Mouse (Mus musculus): ENCODE data around the gene Ephb4. TPM values are rescaled to one million over a fixed set of nuclear protein-coding genes. Genes with fewer than 3 reads are reported as not detected.

The Ephb4 gene
- polyA plus RNA-seq, 1 experiment = 0.04 TPM

GRCm38 (mm10) chr5:137340222-137340621 lies 9.7 kb upstream of the Ephb4 start:
- H3K4me3 ChIP-seq (replicated peaks) = no peak overlapping the region
- peaks cover 33% of the 10 kb centered on the region for H3K4me1 ChIP-seq (ENCODE audit: control insufficient read depth)
- no peak for TF ChIP-seq TAL1 (IDR thresholded peaks at IDR 0.05; ENCODE audit: low read length)
- no peak for TF ChIP-seq GATA1 (IDR thresholded peaks at IDR 0.05; ENCODE audit: low read length)
- no peaks in the 10 kb centered on the region for H3K9me3 ChIP-seq (ENCODE audit: control insufficient read depth, low read length)
- H3K27me3 ChIP-seq (ENCODE audit: control insufficient read depth) = peaks cover 19% of the 10 kb centered on the region
- no peaks in the 10 kb centered on the region for H3K36me3 ChIP-seq (ENCODE audit: control insufficient read depth)

- TF ChIP-seq TAL1 (IDR thresholded peaks at IDR 0.05; ENCODE audit: low read length) = no peak
- no peak for TF ChIP-seq GATA1 (IDR thresholded peaks at IDR 0.05; ENCODE audit: low read length)
- no peaks in the 10 kb centered on the region for H3K9me3 ChIP-seq (ENCODE audit: control insufficient read depth, low read length)
- H3K4me3 ChIP-seq (replicated peaks) = no peak overlapping the region
- no peaks in the 10 kb centered on the region for H3K36me3 ChIP-seq (ENCODE audit: control insufficient read depth)
- peaks cover 22% of the 10 kb centered on the region for H3K27me3 ChIP-seq (ENCODE audit: control insufficient read depth)
- H3K4me1 ChIP-seq (ENCODE audit: control insufficient read depth) = peaks cover 25% of the 10 kb centered on the region
Observed at GRCm38 (mm10) chr5:137342407-137343012, 7.4 kb upstream of the Ephb4 start.

- Histone ChIP-seq H3K36me3 (ENCODE audit: control insufficient read depth) (no peaks in the 10 kb centered on the region), H3K9me3 (ENCODE audit: control insufficient read depth, low read length) (no peaks in the 10 kb centered on the region), H3K4me3 (replicated peaks) (no peak overlapping the region), H3K4me1 (ENCODE audit: control insufficient read depth) (peaks cover 17% of the 10 kb centered on the region), H3K27me3 (ENCODE audit: control insufficient read depth) (peaks cover 31% of the 10 kb centered on the region)
- TF ChIP-seq TAL1 (IDR thresholded peaks at IDR 0.05; ENCODE audit: low read length) = no peak
- TF ChIP-seq GATA1 (IDR thresholded peaks at IDR 0.05; ENCODE audit: low read length) = no peak
Observed at GRCm38 (mm10) chr5:137343412-137343811, 6.5 kb upstream of the Ephb4 start.

GRCm38 (mm10) chr5:137343869-137344268 lies 6.0 kb upstream of the Ephb4 start:
- no peak overlapping the region for H3K4me3 ChIP-seq (replicated peaks)
- H3K9me3 ChIP-seq (ENCODE audit: control insufficient read depth, low read length) = no peaks in the 10 kb centered on the region
- peaks cover 12% of the 10 kb centered on the region for H3K4me1 ChIP-seq (ENCODE audit: control insufficient read depth)
- TF ChIP-seq GATA1 (IDR thresholded peaks at IDR 0.05; ENCODE audit: low read length) = no peak
- peaks cover 33% of the 10 kb centered on the region for H3K27me3 ChIP-seq (ENCODE audit: control insufficient read depth)
- H3K36me3 ChIP-seq (ENCODE audit: control insufficient read depth) = no peaks in the 10 kb centered on the region

GRCm38 (mm10) chr5:137345821-137346220 lies 4.1 kb upstream of the Ephb4 start:
- Histone ChIP-seq H3K9me3 (ENCODE audit: control insufficient read depth, low read length) (no peaks in the 10 kb centered on the region), H3K4me3 (replicated peaks) (no peak overlapping the region), H3K36me3 (ENCODE audit: control insufficient read depth) (no peaks in the 10 kb centered on the region), H3K27me3 (ENCODE audit: control insufficient read depth) (peaks cover 38% of the 10 kb centered on the region), H3K4me1 (ENCODE audit: control insufficient read depth) (no peaks in the 10 kb centered on the region)
- TF ChIP-seq TAL1 (IDR thresholded peaks at IDR 0.05; ENCODE audit: low read length) = no peak
- no peak for TF ChIP-seq GATA1 (IDR thresholded peaks at IDR 0.05; ENCODE audit: low read length)

- no peaks in the 10 kb centered on the region for H3K9me3 ChIP-seq (ENCODE audit: control insufficient read depth, low read length)
- H3K4me1 ChIP-seq (ENCODE audit: control insufficient read depth) = no peaks in the 10 kb centered on the region
- TF ChIP-seq TAL1 (IDR thresholded peaks at IDR 0.05; ENCODE audit: low read length) = no peak
- TF ChIP-seq GATA1 (IDR thresholded peaks at IDR 0.05; ENCODE audit: low read length) = no peak
- peaks cover 44% of the 10 kb centered on the region for H3K27me3 ChIP-seq (ENCODE audit: control insufficient read depth)
- H3K36me3 ChIP-seq (ENCODE audit: control insufficient read depth) = no peaks in the 10 kb centered on the region
- no peak overlapping the region for H3K4me3 ChIP-seq (replicated peaks)
Observed at GRCm38 (mm10) chr5:137346388-137346787, 3.5 kb upstream of the Ephb4 start.

GRCm38 (mm10) chr5:137346983-137347382 lies 2.9 kb upstream of the Ephb4 start:
- peaks cover 50% of the 10 kb centered on the region for H3K27me3 ChIP-seq (ENCODE audit: control insufficient read depth)
- no peaks in the 10 kb centered on the region for H3K4me1 ChIP-seq (ENCODE audit: control insufficient read depth)
- no peaks in the 10 kb centered on the region for H3K36me3 ChIP-seq (ENCODE audit: control insufficient read depth)
- TF ChIP-seq GATA1 (IDR thresholded peaks at IDR 0.05; ENCODE audit: low read length) (no peak), TAL1 (IDR thresholded peaks at IDR 0.05; ENCODE audit: low read length) (no peak)
- no peaks in the 10 kb centered on the region for H3K9me3 ChIP-seq (ENCODE audit: control insufficient read depth, low read length)
- H3K4me3 ChIP-seq (replicated peaks) = no peak overlapping the region

GRCm38 (mm10) chr5:137347856-137348255 lies 2.1 kb upstream of the Ephb4 start:
- H3K27me3 ChIP-seq (ENCODE audit: control insufficient read depth) = peaks cover 58% of the 10 kb centered on the region
- H3K9me3 ChIP-seq (ENCODE audit: control insufficient read depth, low read length) = no peaks in the 10 kb centered on the region
- no peaks in the 10 kb centered on the region for H3K36me3 ChIP-seq (ENCODE audit: control insufficient read depth)
- no peaks in the 10 kb centered on the region for H3K4me1 ChIP-seq (ENCODE audit: control insufficient read depth)
- TF ChIP-seq TAL1 (IDR thresholded peaks at IDR 0.05; ENCODE audit: low read length) (no peak), GATA1 (IDR thresholded peaks at IDR 0.05; ENCODE audit: low read length) (no peak)
- H3K4me3 ChIP-seq (replicated peaks) = no peak overlapping the region

GRCm38 (mm10) chr5:137348482-137349383 lies 1.2 kb upstream of the Ephb4 start:
- TF ChIP-seq TAL1 (IDR thresholded peaks at IDR 0.05; ENCODE audit: low read length) (no peak), GATA1 (IDR thresholded peaks at IDR 0.05; ENCODE audit: low read length) (no peak)
- H3K36me3 ChIP-seq (ENCODE audit: control insufficient read depth) = no peaks in the 10 kb centered on the region
- no peaks in the 10 kb centered on the region for H3K9me3 ChIP-seq (ENCODE audit: control insufficient read depth, low read length)
- peaks cover 58% of the 10 kb centered on the region for H3K27me3 ChIP-seq (ENCODE audit: control insufficient read depth)
- H3K4me1 ChIP-seq (ENCODE audit: control insufficient read depth) = no peaks in the 10 kb centered on the region
- no peak overlapping the region for H3K4me3 ChIP-seq (replicated peaks)
